Mouse (Mus musculus): ENCODE measurements around the gene Cish. TPM values are rescaled to one million over a fixed set of nuclear protein-coding genes. Genes with fewer than 3 reads are reported as not detected.
"Not testable (repeated sequence)": the region's sequence is repeated elsewhere in the genome, so short reads cannot be mapped to it uniquely, and the experiment has no call there.

Gene Cish
- polyA plus RNA-seq, 2 experiments = 2.8 to 6.0 TPM

DNA sequence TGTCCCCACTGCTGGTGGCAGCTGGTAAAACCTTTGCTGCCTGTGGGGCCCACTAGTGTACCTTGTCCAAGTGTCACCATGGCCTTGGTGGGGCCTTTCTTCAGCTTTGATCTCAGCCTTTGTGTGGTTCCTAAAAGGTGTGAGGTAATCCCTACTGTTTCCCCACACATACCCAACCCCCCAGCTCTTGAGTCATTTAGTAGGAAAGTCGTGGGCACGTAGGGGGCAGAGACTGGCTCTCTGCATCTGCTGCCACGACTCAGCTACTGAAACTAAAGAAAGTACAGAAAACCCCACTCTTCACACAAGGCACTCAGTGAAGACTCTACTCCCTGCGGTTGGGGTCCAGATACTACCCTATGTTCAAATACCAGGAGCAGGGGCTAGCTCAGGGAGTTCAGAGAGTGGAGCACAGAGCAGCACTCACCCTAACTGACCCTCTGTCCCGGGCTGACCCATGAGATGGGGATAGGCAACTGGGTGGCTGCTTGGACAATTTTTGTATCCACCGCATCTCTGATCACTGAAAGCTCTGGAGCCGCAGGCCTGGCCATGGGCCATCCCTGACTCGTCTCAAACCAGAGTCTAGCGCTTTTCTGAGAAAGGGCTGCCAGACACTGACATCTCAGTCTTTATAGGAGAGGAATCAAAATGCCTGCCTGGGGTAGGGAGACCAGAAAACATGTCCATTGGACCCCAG lies 7.4 kb downstream of the Cish start:
- Histone ChIP-seq H3K27ac (peak overlapping the region; percentile 18; the same call in 1 of the 2 replicates), H3K27me3 (ENCODE audit: control insufficient read depth, insufficient read depth, low read length) (no peaks in the 10 kb centered on the region), H3K9me3 (ENCODE audit: control insufficient read depth, low read length) (no peaks in the 10 kb centered on the region), H3K4me3 (ENCODE audit: insufficient read depth in 1 of 2, low read depth in 2 of 2, low read length in 2 of 2) (no peak overlapping the region), H3K9ac (replicated peaks) (no peak overlapping the region), H3K36me3 (replicated peaks; ENCODE audit: control insufficient read depth, insufficient read depth, low read depth) (peaks cover 15% of the 10 kb centered on the region), H3K4me1 (replicated peaks; ENCODE audit: control insufficient read depth in 2 of 2, insufficient read depth in 2 of 2, low read length in 1 of 2) (peaks cover 47 to 79% of the 10 kb centered on the region in 2 experiments), H3K4me2 (ENCODE audit: low read depth) (no peak overlapping the region)
- WGBS (ENCODE audit: insufficient replicate concordance) = 74% methylated on average over 9 of the region's 9 CpGs
- TF ChIP-seq CTCF (IDR thresholded peaks at IDR 0.05; ENCODE audit: low read depth) (no peak), EP300 (IDR thresholded peaks at IDR 0.05; ENCODE audit: low read depth) (no peak)
- DNase-seq (ENCODE audit: low read depth in 3 of 3, low spot score in 3 of 3) (no peak), ATAC-seq (ENCODE audit: insufficient read depth) (no peak)

DNA sequence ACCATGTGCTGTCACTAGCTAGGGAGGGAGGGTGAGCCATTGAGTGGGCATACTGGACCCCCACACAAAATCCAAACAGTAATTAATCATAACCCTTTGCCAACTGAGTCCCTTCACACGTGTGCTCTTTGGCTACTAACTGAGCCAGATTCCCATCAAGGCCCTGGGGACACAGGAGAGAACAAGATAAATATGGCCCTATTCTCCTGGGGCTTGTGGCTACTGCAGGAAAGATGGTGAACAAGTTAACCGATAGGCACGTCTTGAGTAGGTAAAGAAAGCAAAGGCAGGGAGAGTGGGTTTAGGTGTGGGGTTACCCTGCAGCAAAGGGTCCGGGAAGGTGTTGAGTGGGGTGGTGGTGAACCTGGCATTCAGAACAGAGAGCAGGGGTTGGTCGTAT lies 8.1 kb downstream of the Cish start:
- DNase-seq (ENCODE audit: low read depth in 3 of 3, low spot score in 3 of 3) = no peak
- ATAC-seq (ENCODE audit: insufficient read depth) = no peak
- Histone ChIP-seq H3K4me2 (ENCODE audit: low read depth) (peak overlapping the region; percentile 43; the same call in 1 of the 2 replicates), H3K9me3 (ENCODE audit: control insufficient read depth, low read length) (no peaks in the 10 kb centered on the region), H3K27me3 (ENCODE audit: control insufficient read depth, insufficient read depth, low read length) (no peaks in the 10 kb centered on the region), H3K36me3 (replicated peaks; ENCODE audit: control insufficient read depth, insufficient read depth, low read depth) (peaks cover 15% of the 10 kb centered on the region), H3K4me3 (ENCODE audit: insufficient read depth in 1 of 2, low read depth in 2 of 2, low read length in 2 of 2) (no peak overlapping the region), H3K9ac (replicated peaks) (no peak overlapping the region), H3K27ac (no peak overlapping the region; the same call in 1 of the 2 replicates), H3K4me1 (replicated peaks; ENCODE audit: control insufficient read depth in 2 of 2, insufficient read depth in 2 of 2, low read length in 1 of 2) (peaks cover 40 to 75% of the 10 kb centered on the region in 2 experiments)
- WGBS (ENCODE audit: insufficient replicate concordance) = 73% methylated on average over 5 of the region's 5 CpGs
- no peak for TF ChIP-seq CTCF (IDR thresholded peaks at IDR 0.05; ENCODE audit: low read depth)

DNA sequence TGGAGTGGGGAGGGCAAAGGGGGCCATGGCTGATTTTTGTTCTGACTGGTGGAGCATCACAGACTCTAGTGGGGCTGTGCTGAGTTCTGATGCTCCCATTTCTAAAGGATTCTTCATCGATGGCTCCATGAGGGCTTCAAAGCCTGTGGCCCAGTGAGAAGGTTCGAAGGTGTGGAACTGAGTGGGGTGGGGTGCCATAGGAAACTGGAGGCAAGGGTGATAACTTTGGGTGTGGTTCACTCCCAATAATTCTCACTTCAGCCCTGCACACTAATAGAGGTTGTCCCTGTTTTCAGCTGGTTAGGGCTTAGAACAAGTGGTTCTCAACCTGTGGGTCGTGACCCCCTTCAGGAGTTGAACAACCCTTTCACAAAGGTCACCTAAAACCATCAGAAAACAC lies 8.6 kb downstream of the Cish start:
- Histone ChIP-seq H3K27ac (no peak overlapping the region), H3K9ac (replicated peaks) (no peak overlapping the region), H3K9me3 (ENCODE audit: control insufficient read depth, low read length) (no peaks in the 10 kb centered on the region), H3K4me3 (ENCODE audit: insufficient read depth in 1 of 2, low read depth in 2 of 2, low read length in 2 of 2) (no peak overlapping the region), H3K4me1 (replicated peaks; ENCODE audit: control insufficient read depth in 2 of 2, insufficient read depth in 2 of 2, low read length in 1 of 2) (peaks cover 35 to 71% of the 10 kb centered on the region in 2 experiments), H3K36me3 (replicated peaks; ENCODE audit: control insufficient read depth, insufficient read depth, low read depth) (peaks cover 15% of the 10 kb centered on the region), H3K4me2 (ENCODE audit: low read depth) (peak overlapping the region; percentile 43), H3K27me3 (ENCODE audit: control insufficient read depth, insufficient read depth, low read length) (no peaks in the 10 kb centered on the region)
- no peak for DNase-seq (ENCODE audit: low read depth in 3 of 3, low spot score in 3 of 3)
- 37% methylated on average over 3 of the region's 3 CpGs for WGBS (ENCODE audit: insufficient replicate concordance)
- peak; percentile 61 for ATAC-seq (ENCODE audit: insufficient read depth)
- TF ChIP-seq CTCF (IDR thresholded peaks at IDR 0.05; ENCODE audit: low read depth) (no peak), EP300 (IDR thresholded peaks at IDR 0.05; ENCODE audit: low read depth) (no peak)

DNA sequence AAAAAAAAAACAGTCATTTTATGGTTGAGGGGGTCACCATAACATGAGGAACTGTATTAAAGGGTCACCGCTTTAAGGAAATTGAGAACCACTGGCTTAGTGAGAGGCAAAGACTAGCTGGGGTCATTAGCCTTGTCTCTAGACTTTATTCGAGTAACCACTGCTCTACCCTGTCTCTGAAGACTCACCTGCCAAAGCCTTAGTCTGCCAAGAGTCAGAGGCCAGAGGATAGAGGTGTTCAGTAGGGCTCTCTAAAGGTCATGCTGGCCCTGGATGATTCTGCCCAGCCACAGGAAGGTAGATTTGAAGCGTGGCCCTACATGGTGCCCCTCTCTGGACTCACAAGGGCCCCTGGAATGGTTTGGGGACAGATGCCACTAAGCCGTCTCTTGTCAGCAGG lies 9.2 kb downstream of the Cish start:
- Histone ChIP-seq H3K4me2 (ENCODE audit: low read depth) (no peak overlapping the region), H3K27ac (peak overlapping the region; percentile 15; the same call in 1 of the 2 replicates), H3K9ac (replicated peaks) (no peak overlapping the region; the same call in 1 of the 2 replicates)

DNA sequence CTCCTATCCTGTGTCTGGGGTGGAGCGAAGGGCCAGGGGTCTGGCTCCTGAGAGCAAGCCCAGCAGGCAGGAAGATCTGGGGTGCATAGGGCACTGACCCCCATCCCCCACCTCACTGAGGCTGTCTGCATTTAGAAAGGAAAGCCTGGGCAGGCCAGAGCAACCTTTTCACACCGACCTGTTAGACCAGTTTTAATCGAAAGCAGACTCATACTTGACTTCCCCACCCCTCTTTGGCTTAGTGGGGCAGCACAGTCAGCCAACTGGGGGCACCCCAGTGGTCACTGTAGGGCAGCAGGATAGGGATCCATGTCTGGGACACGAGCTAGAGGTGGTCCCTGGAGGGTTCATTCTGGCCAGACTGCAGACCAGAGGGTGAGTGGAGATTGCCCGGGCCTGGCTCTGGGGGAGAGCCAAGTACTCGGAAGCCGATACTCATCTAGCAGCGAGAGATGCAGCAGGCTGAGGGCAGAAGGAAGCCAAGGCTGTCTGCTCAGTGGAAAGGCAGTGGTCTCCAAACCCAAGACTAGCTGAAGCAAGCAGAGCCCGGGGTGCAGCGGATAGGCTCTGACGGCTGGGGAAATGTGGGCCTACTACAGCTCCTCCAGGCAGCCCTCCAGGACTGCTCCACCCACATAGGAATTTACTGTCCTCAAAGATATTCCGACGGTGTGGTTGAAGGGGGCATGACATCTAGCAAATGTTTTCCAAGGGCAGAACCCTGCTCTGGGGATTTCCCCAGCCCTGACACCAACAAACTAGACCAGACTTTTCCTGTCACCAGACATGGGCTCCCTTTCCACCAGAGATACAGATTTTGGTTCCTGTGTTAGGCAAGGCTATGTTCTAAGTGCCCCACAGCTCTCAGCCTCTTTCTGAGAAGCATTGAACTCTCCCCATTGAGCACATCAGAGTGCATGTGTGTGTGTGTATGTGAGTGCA lies 10.0 kb downstream of the Cish start:
- Histone ChIP-seq H3K27me3 (ENCODE audit: control insufficient read depth, insufficient read depth, low read length) (no peaks in the 10 kb centered on the region), H3K4me2 (ENCODE audit: low read depth) (no peak overlapping the region), H3K36me3 (replicated peaks; ENCODE audit: control insufficient read depth, insufficient read depth, low read depth) (peaks cover 13% of the 10 kb centered on the region), H3K9ac (replicated peaks) (no peak overlapping the region), H3K27ac (no peak overlapping the region), H3K4me1 (replicated peaks; ENCODE audit: control insufficient read depth in 2 of 2, insufficient read depth in 2 of 2, low read length in 1 of 2) (peaks cover 31 to 69% of the 10 kb centered on the region in 2 experiments), H3K4me3 (ENCODE audit: insufficient read depth in 1 of 2, low read depth in 2 of 2, low read length in 2 of 2) (no peak overlapping the region), H3K9me3 (ENCODE audit: control insufficient read depth, low read length) (no peaks in the 10 kb centered on the region)
- DNase-seq (ENCODE audit: low read depth in 3 of 3, low spot score in 3 of 3) (no peak), ATAC-seq (ENCODE audit: insufficient read depth) (no peak)
- WGBS (ENCODE audit: insufficient replicate concordance) = 69% methylated on average over 13 of the region's 13 CpGs
- TF ChIP-seq CTCF (IDR thresholded peaks at IDR 0.05; ENCODE audit: low read depth) (no peak), EP300 (IDR thresholded peaks at IDR 0.05; ENCODE audit: low read depth) (no peak)

More for the DNA sequence above, 9.2 kb downstream of the Cish start:
- DNase-seq (ENCODE audit: low read depth in 3 of 3, low spot score in 3 of 3) (no peak), ATAC-seq (ENCODE audit: insufficient read depth) (no peak)
- peaks cover 15% of the 10 kb centered on the region for H3K36me3 ChIP-seq (replicated peaks; ENCODE audit: control insufficient read depth, insufficient read depth, low read depth)
- no peak for TF ChIP-seq CTCF (IDR thresholded peaks at IDR 0.05; ENCODE audit: low read depth)
- TF ChIP-seq EP300 (IDR thresholded peaks at IDR 0.05; ENCODE audit: low read depth) = no peak
- H3K9me3 ChIP-seq (ENCODE audit: control insufficient read depth, low read length) = no peaks in the 10 kb centered on the region
- H3K4me1 ChIP-seq (replicated peaks; ENCODE audit: control insufficient read depth in 2 of 2, insufficient read depth in 2 of 2, low read length in 1 of 2) = peaks cover 31 to 69% of the 10 kb centered on the region in 2 experiments
- 80% methylated on average over 4 of the region's 4 CpGs for WGBS (ENCODE audit: insufficient replicate concordance)
- no peaks in the 10 kb centered on the region for H3K27me3 ChIP-seq (ENCODE audit: control insufficient read depth, insufficient read depth, low read length)
- no peak overlapping the region for H3K4me3 ChIP-seq (ENCODE audit: insufficient read depth in 1 of 2, low read depth in 2 of 2, low read length in 2 of 2)

DNA sequence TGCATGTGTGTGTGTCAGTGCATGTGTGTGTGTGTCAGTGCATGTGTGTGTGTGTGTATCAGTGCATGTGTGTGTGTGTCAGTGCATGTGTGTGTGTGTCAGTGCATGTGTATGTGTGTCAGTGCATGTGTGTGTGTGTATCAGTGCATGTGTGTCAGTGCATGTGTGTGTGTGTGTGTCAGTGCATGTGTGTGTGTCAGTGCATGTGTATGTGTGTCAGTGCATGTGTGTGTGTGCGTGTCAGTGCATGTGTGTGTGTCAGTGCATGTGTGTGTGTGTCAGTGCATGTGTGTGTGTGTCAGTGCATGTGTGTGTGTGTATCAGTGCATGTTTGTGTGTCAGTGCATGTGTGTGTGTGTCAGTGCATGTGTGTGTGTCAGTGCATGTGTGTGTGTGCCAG lies 10.8 kb downstream of the Cish start:
- not testable (repeated sequence) for DNase-seq (ENCODE audit: low read depth in 3 of 3, low spot score in 3 of 3); ATAC-seq (ENCODE audit: insufficient read depth); H3K27ac ChIP-seq; H3K36me3 ChIP-seq (replicated peaks; ENCODE audit: control insufficient read depth, insufficient read depth, low read depth); H3K9ac ChIP-seq (replicated peaks); H3K27me3 ChIP-seq (ENCODE audit: control insufficient read depth, insufficient read depth, low read length); H3K9me3 ChIP-seq (ENCODE audit: control insufficient read depth, low read length); H3K4me3 ChIP-seq (ENCODE audit: insufficient read depth in 1 of 2, low read depth in 2 of 2, low read length in 2 of 2); H3K4me2 ChIP-seq (ENCODE audit: low read depth)
- WGBS (ENCODE audit: insufficient replicate concordance) = 100% methylated on average over 1 of the region's 1 CpGs
- peaks cover 30 to 64% of the 10 kb centered on the region in 2 experiments for H3K4me1 ChIP-seq (replicated peaks; ENCODE audit: control insufficient read depth in 2 of 2, insufficient read depth in 2 of 2, low read length in 1 of 2)

All from liver, embryonic 14.5 days (tissue).